Mouse (Mus musculus) liver, postnatal 0 days (tissue): Measurements from ENCODE around the gene Zfp101.

Experiments
- CTCF ChIP-seq: sonication (generic); IDR thresholded peaks from 2 replicates; pipeline ENCODE4 v1.5.1; 2016; ENCODE audit warnings: antibody characterized with exemption, low read depth
- EP300 ChIP-seq: IDR thresholded peaks from 2 replicates; pipeline ENCODE4 v1.6.1; 2016; ENCODE audit warnings: antibody characterized with exemption, low read depth, mild to moderate bottlenecking

- TF ChIP-seq CTCF (peak; percentile 81), EP300 (no peak)
Observed at GRCm38 (mm10) chr17:33439148-33439547, 44.7 kb upstream of the Zfp101 start.
